Mouse (Mus musculus) hindbrain, embryonic 16.5 days (tissue): ENCODE data around the gene Hsd17b14. TPM values are rescaled to one million over a fixed set of nuclear protein-coding genes. Genes with fewer than 3 reads are reported as not detected.

ENCODE experiments used
- ATAC-seq: fragments of 200-750 bp; cut with Nextera tagmentation; 2 replicates; pipeline ENCODE4 v1.8.0; 2017; ENCODE audit warnings: moderate TSS enrichment, moderate library complexity
- H3K27ac ChIP-seq: fragments of 300-500 bp; sonication (generic); 2 replicates; pipeline ENCODE4 v1.5.1; 2014; ENCODE audit warnings: low read depth, mild to moderate bottlenecking, control low read depth, low read length, moderate library complexity
- H3K27me3 ChIP-seq: fragments of 300-500 bp; sonication (generic); replicated peaks from 2 replicates; pipeline ENCODE4 v1.6.1; 2014; ENCODE audit warnings: low read length; ENCODE audit not compliant: control insufficient read depth, insufficient read depth
- H3K36me3 ChIP-seq: fragments of 300-500 bp; sonication (generic); 2 replicates; pipeline ENCODE4 v1.6.1; 2014; ENCODE audit warnings: mild to moderate bottlenecking, low read length, moderate library complexity, mixed read lengths; ENCODE audit not compliant: control insufficient read depth, insufficient read depth
- H3K4me1 ChIP-seq: fragments of 300-500 bp; sonication (generic); 2 replicates; pipeline ENCODE4 v1.6.1; 2014; ENCODE audit warnings: low read depth, low read length; ENCODE audit not compliant: control insufficient read depth, insufficient read depth
- H3K4me2 ChIP-seq: fragments of 300-500 bp; sonication (generic); 2 replicates; pipeline ENCODE4 v1.6.1; 2014; ENCODE audit warnings: mild to moderate bottlenecking, low read length, control low read depth, moderate library complexity
- H3K4me3 ChIP-seq: fragments of 300-500 bp; sonication (generic); 2 replicates; pipeline ENCODE4 v1.5.1; 2014; ENCODE audit warnings: mild to moderate bottlenecking, low read length, control low read depth, moderate library complexity
- H3K9ac ChIP-seq: fragments of 300-500 bp; sonication (generic); 2 replicates; pipeline ENCODE4 v1.6.1; 2014; ENCODE audit warnings: low read depth, mild to moderate bottlenecking, control low read depth, low read length, moderate library complexity
- H3K9me3 ChIP-seq: fragments of 300-500 bp; sonication (generic); 2 replicates; pipeline ENCODE4 v1.6.1; 2014; ENCODE audit warnings: mild to moderate bottlenecking, low read length, moderate library complexity; ENCODE audit not compliant: control insufficient read depth
- whole genome bisulfite sequencing: fragments of 180-500 bp; shearing (Covaris S2); extraction: QIAGEN DNeasy Blood & Tissue Kit; methylation state at CpG from one replicate; pipeline ENCODE4 v1.1.7; 2014; 5-methylcytosine and 5-hydroxymethylcytosine counted together
- polyA plus RNA-seq: library from polyadenylated mRNA; unstranded; fragments of >200 nt; fragmentation: Nextera tagmentation; extraction: Ambion mirVana; gene quantifications from 2 replicates; pipeline ENCODE4 v1.2.1, GENCODE M21; 2015

Hsd17b14 gene
- polyA plus RNA-seq, 1 experiment from 2014 or later = 0.43 TPM

DNA sequence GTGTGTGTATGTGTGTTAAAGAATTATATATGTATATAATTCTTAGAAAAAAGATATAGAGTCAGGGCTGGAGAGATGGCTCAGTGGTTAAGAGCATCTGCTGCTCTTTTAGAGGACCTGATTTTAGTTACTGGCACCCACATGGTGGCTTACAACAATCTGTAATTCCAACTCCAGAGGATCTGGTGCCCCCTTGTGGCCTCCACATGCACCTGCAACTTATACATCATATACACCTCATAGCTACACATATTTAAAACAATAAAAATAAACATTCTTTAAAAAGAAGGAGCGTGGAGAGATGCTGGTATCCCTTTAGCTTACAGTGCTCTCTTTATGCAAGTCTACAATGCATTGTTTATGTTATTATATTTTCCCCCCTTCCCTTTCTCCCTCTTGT lies 10.2 kb upstream of the Hsd17b14 start:
- no peaks in the 10 kb centered on the region for H3K27me3 ChIP-seq
- H3K27ac ChIP-seq = no peak overlapping the region
- no peaks in the 10 kb centered on the region for H3K9me3 ChIP-seq
- no peaks in the 10 kb centered on the region for H3K4me1 ChIP-seq
- no peak overlapping the region for H3K4me3 ChIP-seq
- ATAC-seq = no peak
- no peak overlapping the region for H3K4me2 ChIP-seq
- H3K9ac ChIP-seq = no peak overlapping the region
- H3K36me3 ChIP-seq = no peaks in the 10 kb centered on the region
- 100% methylated on average over 1 of the region's 1 CpGs for WGBS

DNA sequence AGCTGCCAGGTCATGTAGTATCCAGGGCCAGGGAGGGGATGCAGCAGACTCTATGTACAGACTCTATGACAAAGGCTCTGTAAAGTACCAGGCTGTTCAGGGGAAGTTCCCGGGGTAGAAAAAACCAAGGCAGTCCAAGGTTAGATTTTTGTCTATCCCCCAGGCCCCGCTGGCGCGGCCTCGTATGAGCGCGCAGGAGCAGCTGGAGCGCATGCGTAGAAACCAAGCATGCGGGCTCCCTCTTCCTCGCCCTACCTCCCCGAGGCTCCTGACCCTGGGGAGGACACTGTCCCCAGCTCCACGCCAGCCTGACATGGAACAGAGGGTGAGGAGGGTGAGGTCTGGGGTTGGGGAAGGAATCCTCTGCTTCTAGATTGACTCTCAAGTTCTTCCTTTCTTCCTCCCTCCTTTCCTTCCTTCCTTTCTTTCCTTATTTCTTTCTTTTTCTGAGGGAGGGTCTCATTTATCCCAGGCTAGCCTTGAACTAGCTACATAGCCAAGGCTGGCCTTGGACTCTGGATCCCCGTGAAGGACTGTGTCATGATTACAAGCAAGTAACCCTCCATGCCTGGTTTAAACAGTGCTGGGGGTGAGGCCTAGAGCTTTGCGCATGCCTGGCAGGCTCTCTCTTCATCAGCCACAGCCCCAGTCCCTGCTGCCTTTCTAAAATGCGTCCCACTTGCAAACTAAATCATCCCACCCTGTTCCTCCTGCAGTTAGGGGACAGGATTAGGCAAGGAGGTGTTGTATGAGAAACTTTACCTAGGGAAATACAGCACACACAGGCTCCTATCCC lies 4.9 kb upstream of the Hsd17b14 start:
- H3K27me3 ChIP-seq = no peaks in the 10 kb centered on the region
- H3K9ac ChIP-seq = no peak overlapping the region
- WGBS = 85% methylated on average over 16 of the region's 16 CpGs
- H3K36me3 ChIP-seq = no peaks in the 10 kb centered on the region
- no peak overlapping the region for H3K27ac ChIP-seq
- H3K9me3 ChIP-seq = no peaks in the 10 kb centered on the region
- no peak overlapping the region for H3K4me3 ChIP-seq
- H3K4me1 ChIP-seq = no peaks in the 10 kb centered on the region
- ATAC-seq = no peak
- no peak overlapping the region for H3K4me2 ChIP-seq

DNA sequence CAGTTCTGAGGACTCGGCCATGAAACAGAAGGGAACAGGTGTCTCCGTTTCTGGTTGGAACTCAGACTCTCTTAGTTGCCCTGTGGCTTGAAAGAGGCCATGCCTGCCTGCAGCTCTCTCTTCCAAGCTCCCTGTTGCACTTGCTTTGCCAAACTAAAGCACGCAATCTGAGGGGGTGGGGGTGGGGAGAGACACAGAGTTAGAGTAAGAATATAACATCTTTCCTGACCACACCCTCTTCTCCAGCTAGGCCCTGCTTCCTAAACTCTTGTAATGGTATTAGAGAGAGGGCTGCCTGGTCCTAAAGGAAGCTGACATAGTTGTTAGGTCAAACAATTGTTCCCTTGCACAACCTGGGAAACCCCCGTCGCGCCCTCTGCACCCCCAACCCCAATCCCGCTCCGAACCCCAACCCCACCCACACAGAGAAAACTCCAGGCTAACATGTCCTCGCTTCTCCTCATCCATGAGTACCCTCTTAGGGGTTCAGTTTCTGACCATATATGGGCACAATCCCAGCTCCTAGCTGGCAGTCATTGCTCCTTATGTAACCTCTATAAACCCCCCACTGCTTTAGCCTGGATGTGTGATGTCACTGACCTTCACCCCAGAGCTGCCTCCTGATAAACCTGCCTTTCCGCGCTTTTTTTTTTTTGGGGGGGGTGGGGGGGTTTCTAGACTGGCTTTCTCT lies 3.7 kb upstream of the Hsd17b14 start:
- Histone ChIP-seq H3K9me3 (no peaks in the 10 kb centered on the region), H3K27ac (no peak overlapping the region), H3K4me1 (no peaks in the 10 kb centered on the region), H3K4me2 (no peak overlapping the region), H3K36me3 (no peaks in the 10 kb centered on the region), H3K9ac (no peak overlapping the region), H3K4me3 (no peak overlapping the region), H3K27me3 (no peaks in the 10 kb centered on the region)
- no peak for ATAC-seq
- WGBS = 85% methylated on average over 11 of the region's 11 CpGs

DNA sequence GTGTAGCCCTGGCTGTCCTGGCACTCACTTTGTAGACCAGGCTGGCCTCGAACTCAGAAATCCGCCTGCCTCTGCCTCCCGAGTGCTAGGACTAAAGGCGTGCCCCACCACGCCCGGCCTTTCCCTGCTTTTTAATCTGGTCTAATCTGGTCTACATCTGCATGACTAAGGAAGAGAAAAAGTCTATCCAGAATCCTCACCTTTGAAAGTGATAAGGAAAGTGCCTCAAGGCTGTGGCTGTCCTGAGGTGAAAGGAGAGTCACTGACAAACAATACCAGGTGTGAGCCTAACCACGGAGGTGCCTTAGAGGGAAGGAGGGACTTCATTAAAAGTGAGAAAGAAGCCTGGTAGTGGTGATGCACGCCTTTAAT lies 3.2 kb upstream of the Hsd17b14 start:
- Histone ChIP-seq H3K9ac (no peak overlapping the region), H3K4me1 (no peaks in the 10 kb centered on the region), H3K27me3 (no peaks in the 10 kb centered on the region; the same call in 1 of the 2 replicates), H3K4me3 (no peak overlapping the region), H3K9me3 (no peaks in the 10 kb centered on the region), H3K27ac (no peak overlapping the region), H3K36me3 (no peaks in the 10 kb centered on the region), H3K4me2 (no peak overlapping the region)
- ATAC-seq = no peak
- 90% methylated on average over 8 of the region's 8 CpGs for WGBS

DNA sequence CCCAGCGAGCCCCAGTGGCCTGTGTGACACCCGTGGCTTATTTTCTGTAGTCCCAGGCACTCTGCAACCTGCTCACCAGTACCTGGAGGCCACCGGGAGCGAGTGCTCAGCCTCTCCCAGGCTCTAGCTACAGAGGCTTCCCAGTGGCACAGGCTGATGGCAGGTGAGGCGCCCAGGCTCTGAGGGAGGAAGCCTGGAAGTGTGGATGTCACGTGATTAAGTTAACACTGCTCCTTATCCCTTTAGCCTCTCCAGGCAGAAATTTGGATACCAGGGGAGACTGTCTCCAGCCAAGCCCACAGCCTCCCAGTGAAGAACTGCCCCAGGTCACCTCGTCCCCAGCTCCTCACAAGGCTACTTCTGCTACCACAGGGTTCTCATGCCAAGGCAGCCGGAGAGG lies 1.2 kb upstream of the Hsd17b14 start:
- Histone ChIP-seq H3K4me2 (no peak overlapping the region), H3K27ac (no peak overlapping the region), H3K9me3 (no peaks in the 10 kb centered on the region), H3K4me3 (no peak overlapping the region), H3K27me3 (no peaks in the 10 kb centered on the region; the same call in 1 of the 2 replicates), H3K36me3 (no peaks in the 10 kb centered on the region), H3K9ac (no peak overlapping the region), H3K4me1 (no peaks in the 10 kb centered on the region)
- WGBS = 66% methylated on average over 8 of the region's 8 CpGs
- ATAC-seq = no peak

DNA sequence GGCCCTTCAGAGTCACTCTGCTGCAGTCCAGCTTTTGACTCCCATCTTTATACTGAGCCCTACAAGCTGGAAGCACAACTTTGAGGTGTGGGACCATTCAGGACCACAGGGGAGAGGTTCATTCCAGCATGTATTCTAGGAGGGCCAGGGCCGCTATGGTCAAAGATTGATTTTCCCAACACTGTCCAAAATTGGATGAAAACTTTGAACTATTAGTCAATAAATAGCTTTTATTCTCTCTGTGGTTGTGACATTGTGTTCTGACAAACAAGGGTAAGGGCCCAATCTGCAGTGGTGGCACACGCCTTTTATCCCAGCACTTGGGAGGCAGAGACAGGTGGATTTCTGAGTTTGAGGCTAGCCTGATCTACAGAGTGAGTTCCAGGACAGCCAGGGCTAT lies 703 bp upstream of the Hsd17b14 start:
- Histone ChIP-seq H3K4me1 (no peaks in the 10 kb centered on the region), H3K27ac (no peak overlapping the region), H3K4me3 (no peak overlapping the region), H3K36me3 (no peaks in the 10 kb centered on the region), H3K9ac (no peak overlapping the region), H3K4me2 (no peak overlapping the region), H3K27me3 (no peaks in the 10 kb centered on the region; the same call in 1 of the 2 replicates), H3K9me3 (no peaks in the 10 kb centered on the region)
- 89% methylated on average over 2 of the region's 2 CpGs for WGBS
- ATAC-seq = no peak

DNA sequence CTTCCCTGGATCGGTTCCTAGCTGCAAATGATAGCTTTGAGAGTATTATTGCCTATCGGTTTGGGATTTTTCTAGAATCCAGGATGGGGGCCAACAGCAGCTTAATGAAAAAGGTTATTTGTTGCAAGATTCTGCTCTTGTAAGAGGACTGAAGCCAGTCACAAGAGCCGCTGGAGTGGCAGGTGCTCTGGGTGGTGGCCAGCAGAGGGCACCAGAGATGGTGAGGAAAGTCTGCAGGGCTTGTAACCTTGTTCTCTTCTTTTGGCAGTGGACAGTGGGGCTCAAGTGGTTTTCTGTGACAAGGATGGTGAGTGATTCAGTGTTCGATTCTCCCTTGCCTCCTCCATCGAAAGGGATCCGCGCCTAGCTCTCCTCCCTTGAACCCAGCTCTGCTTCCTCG lies 1.1 kb downstream of the Hsd17b14 start:
- H3K4me3 ChIP-seq = no peak overlapping the region
- no peaks in the 10 kb centered on the region for H3K4me1 ChIP-seq
- no peaks in the 10 kb centered on the region for H3K9me3 ChIP-seq
- H3K9ac ChIP-seq = peak overlapping the region; percentile 35; the same call in 1 of the 2 replicates
- no peak for ATAC-seq
- H3K27ac ChIP-seq = no peak overlapping the region
- H3K36me3 ChIP-seq = no peaks in the 10 kb centered on the region
- H3K4me2 ChIP-seq = no peak overlapping the region
- no peaks in the 10 kb centered on the region; the same call in 1 of the 2 replicates for H3K27me3 ChIP-seq
- 34% methylated on average over 8 of the region's 8 CpGs for WGBS

DNA sequence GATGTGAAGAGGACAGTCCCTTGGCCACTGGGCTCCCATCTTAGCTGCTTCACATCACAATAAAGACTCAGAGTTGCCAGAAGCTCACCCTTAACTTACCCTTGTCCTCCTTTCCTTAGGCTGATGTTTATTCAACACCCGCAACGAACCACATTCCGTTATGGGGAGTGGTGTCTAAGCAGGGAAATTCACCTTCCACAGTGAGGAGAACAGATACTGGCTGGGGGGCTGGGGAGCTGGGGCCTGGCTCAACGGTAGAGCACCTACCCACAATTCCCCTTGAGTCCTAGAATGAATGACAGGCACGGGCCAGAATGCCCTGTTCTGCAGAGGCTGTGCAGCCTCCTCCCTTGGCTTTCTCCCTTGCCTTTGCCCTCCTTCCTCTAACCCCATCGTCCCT lies 4.2 kb downstream of the Hsd17b14 start:
- WGBS = 71% methylated on average over 6 of the region's 6 CpGs
- no peak overlapping the region for H3K4me2 ChIP-seq
- no peaks in the 10 kb centered on the region; the same call in 1 of the 2 replicates for H3K27me3 ChIP-seq
- no peak overlapping the region for H3K4me3 ChIP-seq
- ATAC-seq = no peak
- no peak overlapping the region for H3K27ac ChIP-seq
- no peak overlapping the region for H3K9ac ChIP-seq
- H3K4me1 ChIP-seq = no peaks in the 10 kb centered on the region
- no peaks in the 10 kb centered on the region for H3K36me3 ChIP-seq
- H3K9me3 ChIP-seq = no peaks in the 10 kb centered on the region

DNA sequence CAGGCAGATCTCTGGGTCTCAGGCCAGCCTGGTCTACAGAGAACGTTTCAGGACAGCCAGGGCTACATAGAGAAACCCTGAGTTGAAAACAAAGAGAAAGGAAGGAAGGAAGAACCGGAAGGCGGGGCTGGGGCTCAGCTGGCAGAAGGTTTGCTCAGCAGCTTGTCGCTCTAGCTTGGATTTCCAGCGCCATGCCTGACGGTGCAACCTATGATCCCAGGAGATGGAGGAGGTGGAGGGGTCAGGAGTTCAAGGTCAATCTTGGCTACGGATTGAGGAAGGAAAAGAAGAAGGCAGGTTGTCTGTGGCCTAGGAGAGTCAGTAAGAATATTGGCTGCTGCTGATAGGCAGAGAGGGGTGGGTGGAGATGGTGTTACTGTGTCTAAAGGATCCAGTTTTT lies 5.5 kb downstream of the Hsd17b14 start:
- no peaks in the 10 kb centered on the region for H3K9me3 ChIP-seq
- H3K27ac ChIP-seq = no peak overlapping the region
- H3K4me3 ChIP-seq = no peak overlapping the region
- no peak overlapping the region for H3K4me2 ChIP-seq
- no peaks in the 10 kb centered on the region; the same call in 1 of the 2 replicates for H3K27me3 ChIP-seq
- 90% methylated on average over 7 of the region's 7 CpGs for WGBS
- no peak for ATAC-seq
- H3K4me1 ChIP-seq = no peaks in the 10 kb centered on the region
- no peak overlapping the region for H3K9ac ChIP-seq
- H3K36me3 ChIP-seq = no peaks in the 10 kb centered on the region
